Mouse (Mus musculus): ENCODE measurements at regions not wholly inside any gene's neighbourhood (a gene's known extent, or its start where the extent isn't known, plus 50 kb on each side); places are given as distances from the start of the nearest gene placed in this dataset.

DNA sequence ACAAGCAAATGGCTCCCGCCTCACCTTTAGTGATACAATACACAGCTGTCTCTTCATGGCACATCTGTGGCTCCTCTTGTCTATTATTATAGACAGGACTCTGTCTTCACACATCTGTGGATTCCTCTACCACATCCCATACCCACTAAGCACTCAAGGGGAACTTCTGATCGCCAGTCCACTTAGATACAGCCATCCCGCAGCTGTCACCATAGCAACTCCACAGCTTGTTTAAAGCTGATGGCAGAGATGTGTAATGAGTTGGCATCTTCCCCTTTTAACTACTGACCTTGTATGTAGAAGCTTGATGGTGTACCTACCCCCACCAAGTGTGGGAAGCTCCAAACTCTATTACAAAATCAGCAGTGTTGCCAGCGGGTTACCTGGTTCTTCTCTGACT, 109.5 kb upstream of the Pfn2 start:
- TF ChIP-seq CTCF (IDR thresholded peaks at IDR 0.05; ENCODE audit: extremely low read depth, insufficient read length, insufficient replicate concordance, low read depth, low read length) (no peak), POLR2A (IDR thresholded peaks at IDR 0.05; ENCODE audit: low read depth, low read length) (no peak)

Data from small intestine, adult 2 months (tissue).